Mouse (Mus musculus) cerebellum, adult 2 months (tissue): ENCODE measurements around the gene Chmp1a.
"Not testable (repeated sequence)": the region's sequence is repeated elsewhere in the genome, so short reads cannot be mapped to it uniquely, and the experiment has no call there.

Experiments used
- CTCF ChIP-seq: fragments of 200-500 bp; IDR thresholded peaks from 2 replicates; pipeline ENCODE4 v1.5.1; 2011; ENCODE audit warnings: low read depth, mild to moderate bottlenecking, control low read depth, low read length, moderate library complexity, borderline replicate concordance; ENCODE audit not compliant: insufficient read depth
- POLR2A ChIP-seq: fragments of 200-500 bp; IDR thresholded peaks from 2 replicates; pipeline ENCODE4 v1.6.1; 2011; ENCODE audit warnings: low read length, control low read depth, borderline replicate concordance; ENCODE audit not compliant: insufficient read depth

DNA sequence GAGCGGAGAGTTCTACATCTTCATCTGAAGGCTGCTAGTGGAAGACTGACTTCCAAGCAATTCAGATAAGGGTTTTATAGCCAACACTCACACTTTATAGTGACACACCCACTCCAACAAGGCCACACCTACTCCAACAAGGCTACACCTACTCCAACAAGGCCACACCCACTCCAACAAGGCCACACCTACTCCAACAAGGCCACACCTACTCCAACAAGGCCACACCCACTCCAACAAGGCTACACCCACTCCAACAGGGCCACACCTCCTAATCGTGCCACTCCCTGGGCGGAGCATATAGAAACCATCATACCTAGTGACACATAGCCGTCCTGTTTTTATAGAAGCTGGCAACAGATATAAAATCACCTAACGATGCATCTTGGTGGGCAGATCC is 15.5 kb downstream of the Chmp1a start:
- TF ChIP-seq CTCF, POLR2A: not testable (repeated sequence)
